8 mouse cellular contexts compared by ENCODE assay signal in genomic region chr6:48738961-48739779, GRCm38 (mm10). TPM values are rescaled to one million over a fixed set of nuclear protein-coding genes. Genes with fewer than 3 reads are reported as not detected.
DNase-seq lines count a peak whose midpoint lies in the region; ATAC-seq lines count a peak whose summit lies in the region.

TSS of gene Gimap1 (plus strand) at chr6:48739054.

- peaks cover 14% of the 10 kb centered on the region for H3K27me3 ChIP-seq in kidney, embryonic 14.5 days (ENCODE audit: control insufficient read depth, insufficient read depth, low read length)
- H3K27me3 ChIP-seq in forebrain, embryonic 14.5 days (replicated peaks; ENCODE audit: control insufficient read depth, insufficient read depth, low read length), result peaks cover 21% of the 10 kb centered on the region
- H3K27me3 ChIP-seq in forebrain, embryonic 10.5 days (ENCODE audit: poor library complexity, severe bottlenecking), result peaks cover 41% of the 10 kb centered on the region

- ATAC-seq in activated CD4-positive, CD25-positive, alpha-beta regulatory T cell, adult 4 months, result peak; percentile 67
- ATAC-seq in kidney, embryonic 14.5 days (ENCODE audit: low FRiP score, low TSS enrichment), result no peak
- peak; percentile 64 for ATAC-seq in megakaryocyte, adult 5-6 weeks (ENCODE audit: poor library complexity, severe bottlenecking)
- no peak for ATAC-seq in forebrain, embryonic 14.5 days

- WGBS in kidney, embryonic 14.5 days, result 70% methylated on average over 15 of the region's 15 CpGs
- 86% methylated on average over 15 of the region's 15 CpGs for WGBS in forebrain, embryonic 14.5 days
- 86% methylated on average over 15 of the region's 15 CpGs for WGBS in forebrain, embryonic 10.5 days

- H3K4me1 ChIP-seq in kidney, embryonic 14.5 days (ENCODE audit: control insufficient read depth, insufficient read depth, low read length), result peaks cover 5% of the 10 kb centered on the region; the same call in 1 of the 2 replicates
- no peaks in the 10 kb centered on the region for H3K4me1 ChIP-seq in forebrain, embryonic 14.5 days (ENCODE audit: control insufficient read depth, insufficient read depth, low read length)
- peaks cover 25% of the 10 kb centered on the region for H3K4me1 ChIP-seq in forebrain, embryonic 10.5 days

- peak within 1 kb of the TSS; percentile 19; the same call in 1 of the 2 replicates for H3K4me2 ChIP-seq in kidney, embryonic 14.5 days (replicated peaks; ENCODE audit: low read depth, low read length)
- no peak within 1 kb of the TSS for H3K4me2 ChIP-seq in forebrain, embryonic 14.5 days (ENCODE audit: low read length)

- H3K9ac ChIP-seq in kidney, embryonic 14.5 days (ENCODE audit: low read depth, low read length), result peak within 1 kb of the TSS; percentile 34; the same call in 1 of the 2 replicates
- no peak within 1 kb of the TSS for H3K9ac ChIP-seq in forebrain, embryonic 14.5 days (ENCODE audit: low read length)

- peak; percentile 98 for DNase-seq in heart, adult 11 months
- DNase-seq in thymus, postnatal 36 days, result peak; percentile 82 to 83
- DNase-seq in forebrain, embryonic 14.5 days (ENCODE audit: low spot score), result no peak
- DNase-seq in neural tube, embryonic 10.5 days (ENCODE audit: extremely low spot score, low spot score), result no peak
- DNase-seq in forebrain, embryonic 10.5 days (ENCODE audit: extremely low spot score, low spot score), result no peak

- H3K4me3 ChIP-seq in kidney, embryonic 14.5 days (ENCODE audit: low read length), result peak within 1 kb of the TSS; percentile 17; the same call in 1 of the 2 replicates
- no peak within 1 kb of the TSS for H3K4me3 ChIP-seq in forebrain, embryonic 14.5 days (ENCODE audit: low read depth, low read length)
- H3K4me3 ChIP-seq in forebrain, embryonic 10.5 days, result no peak within 1 kb of the TSS

- H3K9me3 ChIP-seq in kidney, embryonic 14.5 days (ENCODE audit: control insufficient read depth, low read length), result no peaks in the 10 kb centered on the region
- no peaks in the 10 kb centered on the region for H3K9me3 ChIP-seq in forebrain, embryonic 14.5 days (replicated peaks; ENCODE audit: control insufficient read depth, low read length)
- no peaks in the 10 kb centered on the region for H3K9me3 ChIP-seq in forebrain, embryonic 10.5 days

- H3K36me3 ChIP-seq in kidney, embryonic 14.5 days (ENCODE audit: control insufficient read depth, insufficient read depth, low read length), result no peaks in the 10 kb centered on the region
- H3K36me3 ChIP-seq in forebrain, embryonic 14.5 days (ENCODE audit: control insufficient read depth, insufficient read depth, low read length), result no peaks in the 10 kb centered on the region
- no peaks in the 10 kb centered on the region for H3K36me3 ChIP-seq in forebrain, embryonic 10.5 days (replicated peaks)

- peak within 1 kb of the TSS; percentile 59; the same call in 1 of the 2 replicates for H3K27ac ChIP-seq in kidney, embryonic 14.5 days (ENCODE audit: low read depth, low read length)
- H3K27ac ChIP-seq in forebrain, embryonic 14.5 days (ENCODE audit: low read depth, low read length), result no peak within 1 kb of the TSS
- no peak within 1 kb of the TSS for H3K27ac ChIP-seq in forebrain, embryonic 10.5 days

RNA-seq across cellular contexts. Expression of gene Gimap1, which starts in this region (rescaled TPM):
- polyA plus RNA-seq in activated CD4-positive, CD25-positive, alpha-beta regulatory T cell, adult 4 months (2017; shearing (Covaris generic)), result 100 to 1,000 TPM; 321 to 429 TPM
- 21.1 and 27.9 TPM in 2 replicates for polyA plus RNA-seq in kidney, embryonic 14.5 days (2014; fragmentation: Nextera tagmentation; extraction: Ambion mirVana)
- 5.0 and 5.8 TPM in 2 replicates for total RNA-seq in megakaryocyte, adult 5-6 weeks (2015)
- total RNA-seq in megakaryocyte, adult 5-6 weeks (2017), result 5.3 and 14.2 TPM in 2 replicates
- 4.1 and 4.5 TPM in 2 replicates for polyA plus RNA-seq in forebrain, embryonic 14.5 days (2014; fragmentation: Nextera tagmentation; extraction: Ambion mirVana)
- 5.9 and 6.1 TPM in 2 replicates for polyA plus RNA-seq in forebrain, embryonic 10.5 days (2016; fragmentation: Nextera tagmentation; extraction: Ambion mirVana)

Comparison
In these comparisons a context has a peak if more than half of its experiments do, and no peak if none do; other contexts are left out.
1. RNA of gene Gimap1 (polyA plus RNA-seq): 321 to 429 TPM in activated CD4-positive, CD25-positive, alpha-beta regulatory T cell, adult 4 months; 21.1 to 27.9 TPM in kidney, embryonic 14.5 days, 5.9 to 6.1 TPM in forebrain, embryonic 10.5 days and 4.1 to 4.5 TPM in forebrain, embryonic 14.5 days; every median in the first group is over 10 times any median in the second.
2. ATAC-seq: peak in activated CD4-positive, CD25-positive, alpha-beta regulatory T cell, adult 4 months (single experiment) and megakaryocyte, adult 5-6 weeks (single experiment); none in kidney, embryonic 14.5 days (single experiment) and forebrain, embryonic 14.5 days (single experiment).
3. DNase-seq: peak in heart, adult 11 months (single experiment) and thymus, postnatal 36 days (2 of 2); none in forebrain, embryonic 14.5 days (single experiment), neural tube, embryonic 10.5 days (single experiment) and forebrain, embryonic 10.5 days (single experiment).